ENCODE assay signal across 5 mouse cellular contexts in the genomic region with DNA sequence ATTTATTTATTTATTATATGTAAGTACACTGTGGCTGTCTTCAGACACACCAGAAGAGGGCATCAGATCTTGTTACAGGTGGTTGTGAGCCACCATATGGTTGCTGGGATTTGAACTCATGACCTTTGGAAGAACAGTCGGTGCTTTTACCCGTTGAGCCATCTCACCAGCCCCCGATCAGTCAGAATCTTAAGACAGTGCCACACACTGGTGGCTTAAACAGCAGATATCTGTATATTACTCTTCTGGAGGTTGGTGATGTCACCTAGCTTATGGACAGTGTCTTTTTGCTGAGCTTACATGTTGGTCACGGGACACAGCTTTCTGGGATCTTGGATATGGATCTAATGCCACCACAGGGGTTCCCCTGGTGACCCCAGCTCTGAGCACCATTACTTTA. TPM values are rescaled to one million over a fixed set of nuclear protein-coding genes. Genes with fewer than 3 reads are reported as not detected.
DNase-seq lines count a peak whose midpoint lies in the region; ATAC-seq and TF ChIP-seq lines count a peak whose summit lies in the region.
"Not testable (repeated sequence)": the region's sequence is repeated elsewhere in the genome, so short reads cannot be mapped to it uniquely, and the experiment has no call there.

No protein-coding gene starts in this region.

- not testable (repeated sequence) for TF ChIP-seq POLR2A in CH12.LX (IDR thresholded peaks at IDR 0.05; ENCODE audit: low read depth, low read length); MEL (IDR thresholded peaks at IDR 0.05; ENCODE audit: control insufficient read depth in 1 of 2, insufficient read depth in 1 of 2, low read depth in 1 of 2, low read length in 2 of 2, poor library complexity in 1 of 2)

- TF ChIP-seq EP300 in CH12.LX (IDR thresholded peaks at IDR 0.05; ENCODE audit: low read length); MEL (IDR thresholded peaks at IDR 0.05; ENCODE audit: low read depth in 1 of 2, low read length in 2 of 2): not testable (repeated sequence)

- in situ Hi-C loops in CH12.LX (cut with MboI; ENCODE audit: low pct_ligation_motif_present, low pct_unique_long_range_greater_than_20kb, low sequenced_read_pairs), result not testable (repeated sequence)

- not testable (repeated sequence) for H3K9me3 ChIP-seq in CH12.LX (replicated peaks; ENCODE audit: low read length); MEL (replicated peaks; ENCODE audit: insufficient read depth, low read length); limb, embryonic 12.5 days

- not testable (repeated sequence) for ATAC-seq in limb, embryonic 12.5 days (ENCODE audit: insufficient number of reproducible peaks, insufficient read depth, low FRiP score, low TSS enrichment, low read depth)

- H3K27me3 ChIP-seq in CH12.LX (replicated peaks); MEL (ENCODE audit: control insufficient read depth in 1 of 2, insufficient read depth in 2 of 2, low read length in 2 of 2); limb, embryonic 12.5 days: not testable (repeated sequence)

- H3K9ac ChIP-seq in CH12.LX (ENCODE audit: insufficient read depth, low read depth); MEL (ENCODE audit: control insufficient read depth, low read depth, low read length, poor library complexity, severe bottlenecking); limb, embryonic 12.5 days (replicated peaks): not testable (repeated sequence)

- WGBS in limb, embryonic 12.5 days, result 69% methylated on average over 4 of the region's 4 CpGs

- TF ChIP-seq CTCF in CH12.LX (conservative IDR thresholded peaks at IDR 0.05 in 1 of 2, IDR thresholded peaks at IDR 0.05 in 1 of 2; ENCODE audit: low read depth in 2 of 2, low read length in 2 of 2) (0 out of 4 replicates have a peak, but pooled peaks of 1 of the 2 experiments have one; percentile 13), MEL (IDR thresholded peaks at IDR 0.05 in 2 of 3, conservative IDR thresholded peaks at IDR 0.05 in 1 of 3; ENCODE audit: control insufficient read depth in 1 of 3, insufficient read depth in 1 of 3, low read depth in 2 of 3, low read length in 3 of 3, poor library complexity in 1 of 3, severe bottlenecking in 1 of 3) (peak in 1 of 3 experiments; percentile 4; a peak in 1 of 6 replicates)

- not testable (repeated sequence) for H3K27ac ChIP-seq in CH12.LX (ENCODE audit: insufficient read depth, low read depth); MEL (ENCODE audit: control insufficient read depth, low read depth, low read length)
- H3K27ac ChIP-seq in limb, embryonic 12.5 days, result 0 out of 2 replicates have a peak overlapping the region, but pooled peaks have one; percentile 12

- not testable (repeated sequence) for H3K4me3 ChIP-seq in CH12.LX (replicated peaks in 1 of 3; ENCODE audit: low read depth in 2 of 3, low read length in 2 of 3, poor library complexity in 1 of 3); MEL (ENCODE audit: control insufficient read depth in 1 of 2, insufficient read depth in 1 of 2, low read depth in 2 of 2, low read length in 2 of 2); limb, embryonic 12.5 days (replicated peaks)

- H3K4me2 ChIP-seq in CH12.LX (ENCODE audit: insufficient read depth, low read depth, poor library complexity, severe bottlenecking); limb, embryonic 12.5 days: not testable (repeated sequence)

- not testable (repeated sequence) for H3K36me3 ChIP-seq in CH12.LX (replicated peaks in 1 of 2; ENCODE audit: control insufficient read depth in 1 of 2, insufficient read depth in 1 of 2, low read length in 1 of 2); MEL (ENCODE audit: control insufficient read depth in 1 of 2, insufficient read depth in 2 of 2, low read length in 2 of 2); limb, embryonic 12.5 days

- DNase-seq in 416B (ENCODE audit: low read depth), result peak; percentile 51
- peak; percentile 23 for DNase-seq in A20 (ENCODE audit: low read depth, low spot score)
- DNase-seq in CH12.LX (ENCODE audit: extremely low read depth), result not testable (repeated sequence)
- peak; percentile 20 for DNase-seq in MEL (ENCODE audit: low read depth, low spot score)

- not testable (repeated sequence) for TF ChIP-seq RAD21 in CH12.LX (IDR thresholded peaks at IDR 0.05; ENCODE audit: low read depth, low read length); MEL (IDR thresholded peaks at IDR 0.05; ENCODE audit: low read depth, low read length)

- not testable (repeated sequence) for H3K79me2 ChIP-seq in CH12.LX (replicated peaks; ENCODE audit: control insufficient read depth, extremely low read depth, insufficient read depth, poor library complexity, severe bottlenecking); MEL (ENCODE audit: control insufficient read depth, insufficient read depth, low read length, poor library complexity)

- H3K4me1 ChIP-seq in CH12.LX (ENCODE audit: control insufficient read depth in 1 of 2, insufficient read depth in 2 of 2) (peaks cover 4 to 15% of the 10 kb centered on the region in 2 experiments; a peak in 3 of 4 replicates), MEL (ENCODE audit: control insufficient read depth in 1 of 2, insufficient read depth in 2 of 2, low read length in 2 of 2) (peaks cover 0 to 12% of the 10 kb centered on the region in 2 experiments; a peak in 3 of 4 replicates)
- not testable (repeated sequence) for H3K4me1 ChIP-seq in limb, embryonic 12.5 days (replicated peaks)

- dilution Hi-C loops in CH12.LX (cut with MboI; ENCODE audit: extremely low pct_ligation_motif_present, extremely low pct_unique_long_range_greater_than_20kb, low sequenced_read_pairs), result not testable (repeated sequence)

TF ChIP-seq in CH12.LX, 34 proteins besides CTCF, POLR2A, EP300 and RAD21:
- TF ChIP-seq TBP (conservative IDR thresholded peaks at IDR 0.05; ENCODE audit: low read depth, low read length), result peak; percentile 48; the same call in 1 of the 2 replicates
TF ChIP-seq in CH12.LX: peak in this region for 1; not testable (repeated sequence) for 33.

TF ChIP-seq in MEL, 35 proteins besides CTCF, POLR2A, EP300 and RAD21:
- TF ChIP-seq TBP (IDR thresholded peaks at IDR 0.05; ENCODE audit: low read depth, low read length), result peak; percentile 64

RNA-seq across cellular contexts. Expression of a gene that starts 18.6 kb away (rescaled TPM):
- total RNA-seq in CH12.LX (2012; rRNA removed) (21.7 and 23.6 TPM in 2 replicates), CH12.LX (2014; rRNA removed) (16.2 and 16.6 TPM in 2 replicates), MEL (2012; rRNA removed) (8.4 and 11.3 TPM in 2 replicates)
- polyA plus RNA-seq in CH12.LX (2012; ENCODE audit: insufficient read length, low read depth) (28.9 and 34.3 TPM in 2 replicates), MEL (2012; ENCODE audit: insufficient read depth in 1 of 2, insufficient read length in 2 of 2, low read depth in 1 of 2, low replicate concordance in 2 of 2, missing spikeins in 1 of 2) (10 to 100 TPM; 15.3 to 37.9 TPM)
- 4.8 and 5.2 TPM in 2 replicates for polyA plus RNA-seq in limb, embryonic 12.5 days (2016; fragmentation: Nextera tagmentation; extraction: Ambion mirVana)
